Mouse (Mus musculus) G1E (cell line): Measurements from ENCODE around the gene Fndc7.

ENCODE experiments used
- CTCF ChIP-seq: IDR thresholded peaks from 2 replicates; pipeline ENCODE4 v1.5.1; 2012; ENCODE audit warnings: low read depth, low read length, inconsistent platforms, mixed read lengths
- POLR2AphosphoS5 ChIP-seq: IDR thresholded peaks from 2 replicates; pipeline ENCODE4 v1.6.1; 2012; ENCODE audit warnings: low read depth, low read length, inconsistent platforms; ENCODE audit not compliant: insufficient replicate concordance

- no peak for TF ChIP-seq CTCF
- TF ChIP-seq POLR2AphosphoS5, result no peak
Measured at GRCm38 (mm10) chr3:108860786-108861185, 29.0 kb downstream of the Fndc7 start.
